Mouse (Mus musculus) MEL (cell line): ENCODE data around the gene Tmppe. TPM values are rescaled to one million over a fixed set of nuclear protein-coding genes. Genes with fewer than 3 reads are reported as not detected.

Experiments used
- DNase-seq: peaks from one replicate; pipeline ENCODE4 v3.0.0; 2011; ENCODE audit warnings: low read depth, low spot score
- H3K27ac ChIP-seq: 2 replicates; pipeline ENCODE4 v1.5.1; 2012; ENCODE audit warnings: low read depth, mild to moderate bottlenecking, control low read depth, low read length, moderate library complexity; ENCODE audit not compliant: control insufficient read depth
- H3K27me3 ChIP-seq, 2 experiments: fragments of 150-350 bp in 1 of 2; sonication (generic) in 1 of 2; 2 replicates each; pipeline ENCODE4 v1.6.1; 2012; ENCODE audit warnings: low read length in 2 of 2, mild to moderate bottlenecking in 2 of 2, improper control_type of control experiment in 1 of 2, moderate library complexity in 1 of 2; ENCODE audit not compliant: insufficient read depth in 2 of 2, control insufficient read depth in 1 of 2
- H3K36me3 ChIP-seq, 2 experiments: 2 replicates each; pipeline ENCODE4 v1.6.1; 2012 to 2014; ENCODE audit warnings: low read length in 2 of 2, improper control_type of control experiment in 1 of 2, inconsistent platforms in 1 of 2, mild to moderate bottlenecking in 1 of 2; ENCODE audit not compliant: insufficient read depth in 2 of 2, control insufficient read depth in 1 of 2
- H3K4me1 ChIP-seq, 2 experiments: fragments of 150-350 bp in 1 of 2; sonication (generic) in 1 of 2; 2 replicates each; pipeline ENCODE4 v1.6.1; 2012; ENCODE audit warnings: low read length in 2 of 2, improper control_type of control experiment in 1 of 2, mild to moderate bottlenecking in 1 of 2; ENCODE audit not compliant: insufficient read depth in 2 of 2, control insufficient read depth in 1 of 2
- H3K4me3 ChIP-seq, 2 experiments: fragments of 150-350 bp in 1 of 2; sonication (generic) in 1 of 2; 2 replicates each; pipeline ENCODE4 v1.5.1; 2012; ENCODE audit warnings: low read depth in 2 of 2, low read length in 2 of 2, mild to moderate bottlenecking in 2 of 2, moderate library complexity in 2 of 2, control low read depth in 1 of 2, improper control_type of control experiment in 1 of 2; ENCODE audit not compliant: control insufficient read depth in 1 of 2, insufficient read depth in 1 of 2
- H3K79me2 ChIP-seq: 2 replicates; pipeline ENCODE4 v1.6.1; 2012; ENCODE audit warnings: mild to moderate bottlenecking, low read length, moderate library complexity; ENCODE audit not compliant: control insufficient read depth, poor library complexity, insufficient read depth
- H3K9ac ChIP-seq: 2 replicates; pipeline ENCODE4 v1.6.1; 2012; ENCODE audit warnings: low read depth, mild to moderate bottlenecking, control low read depth, low read length, moderate library complexity; ENCODE audit not compliant: control insufficient read depth, poor library complexity, severe bottlenecking
- H3K9me3 ChIP-seq: fragments of 150-350 bp; sonication (generic); replicated peaks from 2 replicates; pipeline ENCODE4 v1.6.1; 2012; ENCODE audit warnings: mild to moderate bottlenecking, low read length, improper control_type of control experiment, moderate library complexity; ENCODE audit not compliant: insufficient read depth
- BHLHE40 ChIP-seq: IDR thresholded peaks from 2 replicates; pipeline ENCODE4 v1.6.1; 2012; ENCODE audit warnings: low read depth, mild to moderate bottlenecking, inconsistent platforms, low read length, improper control_type of control experiment, borderline replicate concordance
- CTCF ChIP-seq, 3 experiments: IDR thresholded peaks in 2 of 3; conservative IDR thresholded peaks in 1 of 3; 2 replicates each; pipeline ENCODE4 v1.5.1; 2011 to 2012; ENCODE audit warnings: low read length in 3 of 3, low read depth in 2 of 3, mild to moderate bottlenecking in 2 of 3, improper control_type of control experiment in 1 of 3, inconsistent platforms in 1 of 3, mixed read lengths in 1 of 3, moderate library complexity in 1 of 3; ENCODE audit not compliant: control insufficient read depth in 1 of 3, insufficient read depth in 1 of 3, poor library complexity in 1 of 3, severe bottlenecking in 1 of 3
- ELF1 ChIP-seq: IDR thresholded peaks from 2 replicates; pipeline ENCODE4 v1.6.1; 2014; ENCODE audit warnings: low read depth, mild to moderate bottlenecking, inconsistent platforms, low read length, improper control_type of control experiment, moderate library complexity
- GABPA ChIP-seq: IDR thresholded peaks from 2 replicates; pipeline ENCODE4 v1.6.1; 2012; ENCODE audit warnings: low read depth, mild to moderate bottlenecking, inconsistent platforms, low read length, improper control_type of control experiment, moderate library complexity
- GATA1 ChIP-seq: IDR thresholded peaks from 2 replicates; pipeline ENCODE4 v1.6.1; 2011; ENCODE audit warnings: low read depth, low read length, improper control_type of control experiment
- HCFC1 ChIP-seq: IDR thresholded peaks from 2 replicates; pipeline ENCODE4 v1.6.1; 2012; ENCODE audit warnings: low read depth, mild to moderate bottlenecking, inconsistent platforms, low read length, improper control_type of control experiment, moderate library complexity
- KAT2A ChIP-seq: conservative IDR thresholded peaks from 2 replicates; pipeline ENCODE4 v1.6.1; 2012; ENCODE audit warnings: low read depth, low read length, improper control_type of control experiment, inconsistent platforms
- MAX ChIP-seq: IDR thresholded peaks from 2 replicates; pipeline ENCODE4 v1.6.1; 2011; ENCODE audit warnings: low read length, improper control_type of control experiment
- MAZ ChIP-seq: IDR thresholded peaks from 2 replicates; pipeline ENCODE4 v1.6.1; 2012; ENCODE audit warnings: low read depth, mild to moderate bottlenecking, inconsistent platforms, low read length, improper control_type of control experiment
- MXI1 ChIP-seq: IDR thresholded peaks from 2 replicates; pipeline ENCODE4 v1.6.1; 2011; ENCODE audit warnings: mild to moderate bottlenecking, low read depth, low read length, improper control_type of control experiment
- MYB ChIP-seq: IDR thresholded peaks from 2 replicates; pipeline ENCODE4 v1.6.1; 2011; ENCODE audit warnings: mild to moderate bottlenecking, low read depth, low read length, improper control_type of control experiment
- MYC ChIP-seq: IDR thresholded peaks from 2 replicates; pipeline ENCODE4 v1.6.1; 2011; ENCODE audit warnings: low read depth, mild to moderate bottlenecking, low read length, improper control_type of control experiment, moderate library complexity
- NELFE ChIP-seq: IDR thresholded peaks from 2 replicates; pipeline ENCODE4 v1.6.1; 2011; ENCODE audit warnings: low read depth, low read length, improper control_type of control experiment
- NRF1 ChIP-seq: IDR thresholded peaks from 2 replicates; pipeline ENCODE4 v1.6.1; 2014; ENCODE audit warnings: low read depth, mild to moderate bottlenecking, inconsistent platforms, low read length, improper control_type of control experiment, moderate library complexity; ENCODE audit not compliant: poor library complexity, insufficient read depth, severe bottlenecking
- POLR2A ChIP-seq, 2 experiments: IDR thresholded peaks; 2 replicates each; pipeline ENCODE4 v1.6.1; 2011 to 2012; ENCODE audit warnings: low read length in 2 of 2, mild to moderate bottlenecking in 2 of 2, control low read depth in 1 of 2, improper control_type of control experiment in 1 of 2, low read depth in 1 of 2, moderate library complexity in 1 of 2; ENCODE audit not compliant: control insufficient read depth in 1 of 2, insufficient read depth in 1 of 2, poor library complexity in 1 of 2
- SMC3 ChIP-seq: IDR thresholded peaks from 2 replicates; pipeline ENCODE4 v1.6.1; 2011; ENCODE audit warnings: low read depth, low read length, improper control_type of control experiment
- TBP ChIP-seq: IDR thresholded peaks from 2 replicates; pipeline ENCODE4 v1.8.0; 2011; ENCODE audit warnings: low read depth, low read length, improper control_type of control experiment
- TCF12 ChIP-seq: IDR thresholded peaks from 2 replicates; pipeline ENCODE4 v1.6.1; 2014; ENCODE audit warnings: low read depth, mild to moderate bottlenecking, inconsistent platforms, low read length, improper control_type of control experiment, moderate library complexity
- USF1 ChIP-seq: IDR thresholded peaks from 2 replicates; pipeline ENCODE4 v1.6.1; 2014; ENCODE audit warnings: low read depth, mild to moderate bottlenecking, inconsistent platforms, low read length, improper control_type of control experiment, moderate library complexity
- ZMIZ1 ChIP-seq: IDR thresholded peaks from 2 replicates; pipeline ENCODE4 v1.6.1; 2012; ENCODE audit warnings: low read depth, mild to moderate bottlenecking, inconsistent platforms, low read length, improper control_type of control experiment, moderate library complexity
- polyA plus RNA-seq, 2 experiments: library from polyadenylated mRNA; stranded (reverse) in 1 of 2; unstranded in 1 of 2; fragments of >175 nt in 1 of 2; fragments of >200 nt in 1 of 2; gene quantifications; 2 replicates each; pipeline versions ENCODE4 v1.2.1 to v1.2.4; 2012; ENCODE audit warnings: low replicate concordance in 2 of 2, low read depth in 1 of 2; ENCODE audit not compliant: insufficient read length in 2 of 2, insufficient read depth in 1 of 2, missing spikeins in 1 of 2
- total RNA-seq: library from RNA; depleted of rRNA; stranded (reverse); fragments of 300-350 nt; gene quantifications from 2 replicates; pipeline ENCODE4 v1.2.3, GENCODE M21; 2012

Gene Tmppe
- total and polyA plus RNA-seq, 3 experiments = 7.5 to 9.2 TPM; not detected in 1

- H3K4me1 ChIP-seq = peaks cover 4 to 24% of the 10 kb centered on the region in 2 experiments; a peak in 3 of 4 replicates
- H3K27me3 ChIP-seq = no peaks in the 10 kb centered on the region
- H3K79me2 ChIP-seq = no peaks in the 10 kb centered on the region
- no peak for TF ChIP-seq MYB
- TF ChIP-seq MAZ = no peak
- no peak for TF ChIP-seq KAT2A
- TF ChIP-seq CTCF (IDR thresholded peaks at IDR 0.05 in 2 of 3, conservative IDR thresholded peaks at IDR 0.05 in 1 of 3; ENCODE audit: control insufficient read depth in 1 of 3, insufficient read depth in 1 of 3, low read depth in 2 of 3, low read length in 3 of 3, poor library complexity in 1 of 3, severe bottlenecking in 1 of 3) = peak; percentile 3 to 37 (median 19); a peak in 3 of 6 replicates
- peaks cover 0 to 15% of the 10 kb centered on the region in 2 experiments; a peak in 2 of 4 replicates for H3K36me3 ChIP-seq
- no peak for DNase-seq
- H3K9ac ChIP-seq = no peak overlapping the region
- H3K27ac ChIP-seq = no peak overlapping the region
- H3K4me3 ChIP-seq = no peak overlapping the region
- no peaks in the 10 kb centered on the region for H3K9me3 ChIP-seq
These were observed 24.7 kb downstream of the Tmppe start for GRCm38 (mm10) chr9:114425576-114425975.

GRCm38 (mm10) chr9:114426201-114426600 is 25.3 kb downstream of the Tmppe start:
- DNase-seq = no peak
- H3K79me2 ChIP-seq = no peaks in the 10 kb centered on the region
- H3K27ac ChIP-seq = no peak overlapping the region
- no peak for TF ChIP-seq CTCF (IDR thresholded peaks at IDR 0.05 in 2 of 3, conservative IDR thresholded peaks at IDR 0.05 in 1 of 3; ENCODE audit: control insufficient read depth in 1 of 3, insufficient read depth in 1 of 3, low read depth in 2 of 3, low read length in 3 of 3, poor library complexity in 1 of 3, severe bottlenecking in 1 of 3)
- TF ChIP-seq GATA1 = no peak
- no peak for TF ChIP-seq NELFE
- no peak for TF ChIP-seq HCFC1
- no peak for TF ChIP-seq ZMIZ1
- TF ChIP-seq GABPA = no peak
- TF ChIP-seq MYC = no peak
- TF ChIP-seq KAT2A = no peak
- TF ChIP-seq MAX = no peak
- H3K36me3 ChIP-seq = peaks cover 0 to 15% of the 10 kb centered on the region in 2 experiments; a peak in 2 of 4 replicates
- no peak overlapping the region for H3K9ac ChIP-seq
- H3K9me3 ChIP-seq = no peaks in the 10 kb centered on the region
- H3K27me3 ChIP-seq = no peaks in the 10 kb centered on the region
- H3K4me3 ChIP-seq = no peak overlapping the region
- H3K4me1 ChIP-seq = peaks cover 4 to 24% of the 10 kb centered on the region in 2 experiments; a peak in 3 of 4 replicates

- TF ChIP-seq TBP = no peak
- no peak for TF ChIP-seq ZMIZ1
- no peak for TF ChIP-seq TCF12
- TF ChIP-seq BHLHE40 = no peak
- TF ChIP-seq ELF1 = no peak
- no peak for TF ChIP-seq SMC3
- TF ChIP-seq POLR2A (IDR thresholded peaks at IDR 0.05; ENCODE audit: control insufficient read depth in 1 of 2, insufficient read depth in 1 of 2, low read depth in 1 of 2, low read length in 2 of 2, poor library complexity in 1 of 2) = no peak
- TF ChIP-seq NRF1 = no peak
- no peak for TF ChIP-seq MYC
- no peak for TF ChIP-seq GATA1
- no peak for TF ChIP-seq MXI1
- no peak for TF ChIP-seq MYB
- TF ChIP-seq CTCF (IDR thresholded peaks at IDR 0.05 in 2 of 3, conservative IDR thresholded peaks at IDR 0.05 in 1 of 3; ENCODE audit: control insufficient read depth in 1 of 3, insufficient read depth in 1 of 3, low read depth in 2 of 3, low read length in 3 of 3, poor library complexity in 1 of 3, severe bottlenecking in 1 of 3) = no peak
- no peak for TF ChIP-seq NELFE
- TF ChIP-seq GABPA = no peak
- TF ChIP-seq USF1 = no peak
- TF ChIP-seq, all 39 proteins: peak for 0
- no peaks in the 10 kb centered on the region for H3K27me3 ChIP-seq
- no peak overlapping the region for H3K4me3 ChIP-seq
- H3K9me3 ChIP-seq = no peaks in the 10 kb centered on the region
- no peaks in the 10 kb centered on the region for H3K79me2 ChIP-seq
- H3K4me1 ChIP-seq = peaks cover 4 to 24% of the 10 kb centered on the region in 2 experiments; a peak in 3 of 4 replicates
- no peak for DNase-seq
- H3K36me3 ChIP-seq = peaks cover 0 to 15% of the 10 kb centered on the region in 2 experiments; a peak in 2 of 4 replicates
- no peak overlapping the region for H3K9ac ChIP-seq
- H3K27ac ChIP-seq = no peak overlapping the region
These were observed 26.5 kb downstream of the Tmppe start for GRCm38 (mm10) chr9:114427425-114427824.
